Mouse (Mus musculus) liver, embryonic 14.5 days (tissue): Measurements from ENCODE around the gene Efcab10. TPM values are rescaled to one million over a fixed set of nuclear protein-coding genes. Genes with fewer than 3 reads are reported as not detected.

Experiments used
- ATAC-seq: fragments of 200-750 bp; cut with Nextera tagmentation; 2 replicates; pipeline ENCODE4 v1.8.0; 2017; ENCODE audit warnings: moderate number of reproducible peaks, mild to moderate bottlenecking, moderate library complexity; ENCODE audit not compliant: insufficient read depth
- DNase-seq, 3 experiments: peaks; one replicate each; pipeline ENCODE4 v3.0.0-alpha.2; 2012 to 2013; ENCODE audit warnings: low read depth in 3 of 3, low spot score in 3 of 3
- H3K27ac ChIP-seq: fragments of 300-500 bp; sonication (generic); 2 replicates; pipeline ENCODE4 v1.5.1; 2014; ENCODE audit warnings: moderate library complexity, mild to moderate bottlenecking, control low read depth, inconsistent platforms
- H3K27me3 ChIP-seq: fragments of 300-500 bp; sonication (generic); 2 replicates; pipeline ENCODE4 v1.6.1; 2014; ENCODE audit warnings: mild to moderate bottlenecking, low read length, moderate library complexity; ENCODE audit not compliant: control insufficient read depth, insufficient read depth
- H3K36me3 ChIP-seq: fragments of 300-500 bp; sonication (generic); replicated peaks from 2 replicates; pipeline ENCODE4 v1.6.1; 2014; ENCODE audit warnings: low read depth; ENCODE audit not compliant: control insufficient read depth, insufficient read depth
- H3K4me1 ChIP-seq, 2 experiments: fragments of 200-500 bp in 1 of 2; fragments of 300-500 bp in 1 of 2; sonication (generic) in 1 of 2; replicated peaks; 2 replicates each; pipeline ENCODE4 v1.6.1; 2012 to 2014; ENCODE audit warnings: antibody characterized with exemption in 1 of 2, inconsistent platforms in 1 of 2, low read length in 1 of 2; ENCODE audit not compliant: control insufficient read depth in 2 of 2, insufficient read depth in 2 of 2
- H3K4me2 ChIP-seq: fragments of 300-500 bp; sonication (generic); 2 replicates; pipeline ENCODE4 v1.6.1; 2014; ENCODE audit warnings: low read depth, mild to moderate bottlenecking, control low read depth, moderate library complexity
- H3K4me3 ChIP-seq, 2 experiments: fragments of 200-500 bp in 1 of 2; fragments of 300-500 bp in 1 of 2; sonication (generic) in 1 of 2; 2 replicates each; pipeline ENCODE4 v1.5.1; 2012 to 2014; ENCODE audit warnings: low read depth in 2 of 2, low read length in 2 of 2, mild to moderate bottlenecking in 2 of 2, control low read depth in 1 of 2, inconsistent platforms in 1 of 2, moderate library complexity in 1 of 2; ENCODE audit not compliant: insufficient read depth in 1 of 2
- H3K9ac ChIP-seq: fragments of 300-500 bp; sonication (generic); replicated peaks from 2 replicates; pipeline ENCODE4 v1.6.1; 2014; ENCODE audit warnings: mild to moderate bottlenecking, control low read depth, moderate library complexity
- H3K9me3 ChIP-seq: fragments of 300-500 bp; sonication (generic); 2 replicates; pipeline ENCODE4 v1.6.1; 2016; ENCODE audit warnings: low read length, mixed read lengths; ENCODE audit not compliant: control insufficient read depth
- CTCF ChIP-seq: IDR thresholded peaks from 2 replicates; pipeline ENCODE4 v1.5.1; 2016; ENCODE audit warnings: antibody characterized with exemption, low read depth, control low read depth
- EP300 ChIP-seq: IDR thresholded peaks from 2 replicates; pipeline ENCODE4 v1.6.1; 2016; ENCODE audit warnings: antibody characterized with exemption, low read depth
- WGBS: fragments of 180-500 bp; shearing (Covaris S2); extraction: QIAGEN DNeasy Blood & Tissue Kit; methylation state at CpG from one replicate; pipeline ENCODE4 v1.1.7; 2014; ENCODE audit not compliant: insufficient replicate concordance; 5-methylcytosine and 5-hydroxymethylcytosine counted together
- polyA plus RNA-seq, 2 experiments: library from polyadenylated mRNA; depleted of rRNA in 1 of 2; stranded (reverse) in 1 of 2; unstranded in 1 of 2; fragments of >200 nt; fragmentation: Nextera tagmentation in 1 of 2; extraction: Ambion mirVana in 1 of 2; gene quantifications; 2 replicates each; pipeline versions ENCODE4 v1.2.1 to v1.2.3; 2012 to 2014

Efcab10 gene
- polyA plus RNA-seq, 2 experiments: not detected

GRCm38 (mm10) chr12:33358345-33358744, 36.3 kb upstream of the Efcab10 start:
- TF ChIP-seq EP300 (no peak), CTCF (no peak)
- DNase-seq: no peak
- no peak overlapping the region for H3K27ac ChIP-seq
- ATAC-seq: no peak
- H3K27me3 ChIP-seq: no peaks in the 10 kb centered on the region
- H3K9ac ChIP-seq: no peak overlapping the region
- no peaks in the 10 kb centered on the region for H3K9me3 ChIP-seq
- H3K36me3 ChIP-seq: peaks cover 12% of the 10 kb centered on the region
- WGBS: 87% methylated on average over 10 of the region's 10 CpGs
- no peaks in the 10 kb centered on the region for H3K4me1 ChIP-seq
- H3K4me3 ChIP-seq: no peak overlapping the region
- H3K4me2 ChIP-seq: no peak overlapping the region

GRCm38 (mm10) chr12:33359209-33359608, 35.4 kb upstream of the Efcab10 start:
- no peak overlapping the region for H3K4me2 ChIP-seq

GRCm38 (mm10) chr12:33359878-33360482, 34.7 kb upstream of the Efcab10 start:
- no peak for DNase-seq
- WGBS: 83% methylated on average over 5 of the region's 5 CpGs
- no peak overlapping the region for H3K4me2 ChIP-seq
- no peak overlapping the region for H3K4me3 ChIP-seq
- H3K9me3 ChIP-seq: no peaks in the 10 kb centered on the region
- H3K9ac ChIP-seq: no peak overlapping the region
- H3K4me1 ChIP-seq: no peaks in the 10 kb centered on the region
- ATAC-seq: no peak
- no peak overlapping the region for H3K27ac ChIP-seq
- H3K27me3 ChIP-seq: no peaks in the 10 kb centered on the region
- no peak for TF ChIP-seq EP300
- TF ChIP-seq CTCF: no peak
- H3K36me3 ChIP-seq: peaks cover 11% of the 10 kb centered on the region

More at GRCm38 (mm10) chr12:33359209-33359608, 35.4 kb upstream of the Efcab10 start:
- Histone ChIP-seq H3K4me3 (no peak overlapping the region), H3K27me3 (no peaks in the 10 kb centered on the region), H3K36me3 (peaks cover 9% of the 10 kb centered on the region), H3K27ac (no peak overlapping the region), H3K9me3 (no peaks in the 10 kb centered on the region), H3K9ac (no peak overlapping the region), H3K4me1 (no peaks in the 10 kb centered on the region)
- TF ChIP-seq EP300 (no peak), CTCF (no peak)
- 73% methylated on average over 7 of the region's 7 CpGs for WGBS
- ATAC-seq (no peak), DNase-seq (no peak)

- Histone ChIP-seq H3K4me3 (no peak overlapping the region), H3K36me3 (peaks cover 11% of the 10 kb centered on the region), H3K9me3 (no peaks in the 10 kb centered on the region), H3K4me1 (no peaks in the 10 kb centered on the region), H3K27ac (no peak overlapping the region), H3K9ac (no peak overlapping the region), H3K27me3 (no peaks in the 10 kb centered on the region), H3K4me2 (no peak overlapping the region)
- DNase-seq (no peak), ATAC-seq (no peak)
- WGBS: 79% methylated on average over 6 of the region's 6 CpGs
- no peak for TF ChIP-seq CTCF
- no peak for TF ChIP-seq EP300
Measured at GRCm38 (mm10) chr12:33360729-33361128, 33.9 kb upstream of the Efcab10 start.

- 86% methylated on average over 8 of the region's 8 CpGs for WGBS
- H3K4me1 ChIP-seq: peaks cover 2 to 4% of the 10 kb centered on the region in 2 experiments; a peak in 2 of 4 replicates
Measured at GRCm38 (mm10) chr12:33364511-33364910, 30.1 kb upstream of the Efcab10 start.

More at GRCm38 (mm10) chr12:33364511-33364910, 30.1 kb upstream of the Efcab10 start:
- Histone ChIP-seq H3K27ac (no peak overlapping the region), H3K9me3 (no peaks in the 10 kb centered on the region), H3K36me3 (peaks cover 12% of the 10 kb centered on the region), H3K9ac (no peak overlapping the region), H3K4me2 (no peak overlapping the region), H3K27me3 (no peaks in the 10 kb centered on the region), H3K4me3 (no peak overlapping the region)
- no peak for DNase-seq
- no peak for ATAC-seq
- TF ChIP-seq CTCF (no peak), EP300 (no peak)
